In the genomic region with DNA sequence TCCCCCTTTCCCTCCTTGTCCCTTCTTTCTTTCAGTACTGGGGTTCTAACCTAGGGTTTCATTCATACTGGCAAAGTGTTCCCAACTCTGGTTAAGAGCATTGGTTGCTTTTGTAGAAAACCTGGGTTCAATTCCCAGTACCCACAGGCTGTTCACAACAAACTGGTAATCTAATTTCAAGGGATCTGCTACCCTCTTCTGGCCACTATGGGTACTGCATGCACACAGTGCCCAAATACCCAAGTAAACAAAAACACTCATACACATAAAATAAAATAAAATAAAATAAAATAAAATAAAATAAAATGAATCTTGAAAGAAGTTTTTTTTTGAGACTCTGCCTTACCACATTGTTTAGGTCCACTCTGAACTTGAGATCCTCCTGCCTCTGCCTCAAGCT, we compare ENCODE assay signal across 11 mouse cellular contexts.
DNase-seq lines count a peak whose midpoint lies in the region; ATAC-seq and TF ChIP-seq lines count a peak whose summit lies in the region.
"Had no signal": no experiment of that assay in that cellular context is flagged by ENCODE, and none has a peak within 500 bp of the region (broad histone marks: within the 10 kb centered on the region; RNA-seq: fewer than 3 reads in every experiment).

No protein-coding gene starts in this region.

- no peak overlapping the region for H3K4me3 ChIP-seq in kidney, embryonic 15.5 days (replicated peaks)
- no peak overlapping the region for H3K4me3 ChIP-seq in E14TG2a.4 (replicated peaks; ENCODE audit: low read length)
- H3K4me3 ChIP-seq in heart, embryonic 10.5 days: no peak overlapping the region
- H3K4me3 ChIP-seq: liver, embryonic 13.5 days had no signal

- no peaks in the 10 kb centered on the region for H3K27me3 ChIP-seq in kidney, embryonic 15.5 days
- H3K27me3 ChIP-seq in E14TG2a.4 (ENCODE audit: insufficient read depth, low read length): 0 out of 2 replicates have a peak, but pooled peaks cover 8% of the 10 kb centered on the region
- peaks cover 4% of the 10 kb centered on the region; the same call in 1 of the 2 replicates for H3K27me3 ChIP-seq in heart, embryonic 10.5 days (ENCODE audit: insufficient read depth, poor library complexity, severe bottlenecking)
- H3K27me3 ChIP-seq: liver, embryonic 13.5 days had no signal

- H3K4me2 ChIP-seq in kidney, embryonic 15.5 days: no peak overlapping the region
- H3K4me2 ChIP-seq: liver, embryonic 13.5 days had no signal

- no peaks in the 10 kb centered on the region for H3K36me3 ChIP-seq in kidney, embryonic 15.5 days
- H3K36me3 ChIP-seq in E14TG2a.4 (ENCODE audit: insufficient read depth, low read length): no peaks in the 10 kb centered on the region
- no peaks in the 10 kb centered on the region for H3K36me3 ChIP-seq in heart, embryonic 10.5 days
- H3K36me3 ChIP-seq: liver, embryonic 13.5 days had no signal

- no peaks in the 10 kb centered on the region for H3K9me3 ChIP-seq in kidney, embryonic 15.5 days (replicated peaks)
- H3K9me3 ChIP-seq in E14TG2a.4 (ENCODE audit: low read length): no peaks in the 10 kb centered on the region
- H3K9me3 ChIP-seq in heart, embryonic 10.5 days: peaks cover 3% of the 10 kb centered on the region; the same call in 1 of the 2 replicates
- H3K9me3 ChIP-seq: liver, embryonic 13.5 days had no signal

- peaks cover 17% of the 10 kb centered on the region for H3K4me1 ChIP-seq in kidney, embryonic 15.5 days
- no peaks in the 10 kb centered on the region for H3K4me1 ChIP-seq in E14TG2a.4 (replicated peaks; ENCODE audit: low read depth, low read length)
- peaks cover 19% of the 10 kb centered on the region; the same call in 1 of the 2 replicates for H3K4me1 ChIP-seq in heart, embryonic 10.5 days
- H3K4me1 ChIP-seq: liver, embryonic 13.5 days had no signal

- peak; percentile 21 for DNase-seq in kidney, adult 18-20 months
- DNase-seq in 3T3-L1 (ENCODE audit: low read depth, low spot score): peak; percentile 59
- DNase-seq in induced T-regulatory cell, adult 2 months (ENCODE audit: low read depth): peak; percentile 57
- DNase-seq in ovary, postnatal 36 days (ENCODE audit: low spot score): no peak
- no peak for DNase-seq in spleen, postnatal 36 days (ENCODE audit: low spot score in 2 of 2)
- DNase-seq in heart, embryonic 10.5 days (ENCODE audit: low spot score): no peak
- DNase-seq: liver, embryonic 13.5 days; right cerebral cortex, postnatal 25 days had no signal

- no peak overlapping the region for H3K9ac ChIP-seq in kidney, embryonic 15.5 days
- H3K9ac ChIP-seq: liver, embryonic 13.5 days had no signal

- H3K27ac ChIP-seq in kidney, embryonic 15.5 days: no peak overlapping the region
- no peak overlapping the region for H3K27ac ChIP-seq in heart, embryonic 10.5 days
- H3K27ac ChIP-seq: liver, embryonic 13.5 days had no signal

- peak; percentile 90 for TF ChIP-seq CTCF in E14TG2a.4 (conservative IDR thresholded peaks at IDR 0.05; ENCODE audit: low read length)

- ATAC-seq in kidney, embryonic 15.5 days (replicated peaks; ENCODE audit: low FRiP score): no peak
- ATAC-seq: activated CD4-positive, CD25-positive, alpha-beta regulatory T cell, adult 4 months had no signal

Comparison
In these comparisons a context has a peak if more than half of its experiments do, and no peak if none do; other contexts are left out.
1. DNase-seq: peak in kidney, adult 18-20 months (single experiment), 3T3-L1 (single experiment) and induced T-regulatory cell, adult 2 months (single experiment); none in ovary, postnatal 36 days (single experiment), spleen, postnatal 36 days (0 of 2) and heart, embryonic 10.5 days (single experiment).